Mouse (Mus musculus): ENCODE results near the gene Fam181b.

Fam181b gene

GRCm38 (mm10) chr7:93079785-93080730 lies at the start of gene Fam181b:
Gene Fam181b, plus strand, starts transcription at chr7:93079865.
- DNase-seq (ENCODE audit: low spot score) = peak; percentile 25

- no peak for DNase-seq (ENCODE audit: low spot score)
Observed at GRCm38 (mm10) chr7:93037763-93038471, 41.7 kb upstream of the Fam181b start.

DNA sequence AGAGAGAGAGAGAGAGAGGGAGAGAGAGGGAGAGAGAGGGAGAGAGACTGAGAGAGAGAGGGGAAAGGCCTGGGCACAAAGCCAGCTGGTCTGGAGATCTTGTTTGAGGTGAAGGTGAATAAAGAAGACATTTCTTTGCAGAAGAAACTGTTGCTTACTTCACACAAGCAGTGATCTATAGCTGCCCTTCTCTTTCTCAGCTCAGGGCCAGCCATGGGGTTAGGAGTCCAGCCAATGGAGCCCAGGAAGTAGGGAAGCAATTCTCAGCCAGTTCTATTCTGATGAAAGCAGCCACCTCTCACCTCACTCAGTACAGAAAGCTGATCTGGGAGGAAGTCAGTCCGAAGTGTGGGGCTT lies 41.2 kb upstream of the Fam181b start:
- DNase-seq (ENCODE audit: low spot score) = no peak

- DNase-seq (ENCODE audit: low spot score) = no peak
Observed at GRCm38 (mm10) chr7:93039542-93039941, 40.1 kb upstream of the Fam181b start.

GRCm38 (mm10) chr7:93044359-93044758 lies 35.3 kb upstream of the Fam181b start:
- no peak for DNase-seq (ENCODE audit: low spot score)

GRCm38 (mm10) chr7:93044788-93045187 lies 34.9 kb upstream of the Fam181b start:
- DNase-seq (ENCODE audit: low spot score) = no peak

DNA sequence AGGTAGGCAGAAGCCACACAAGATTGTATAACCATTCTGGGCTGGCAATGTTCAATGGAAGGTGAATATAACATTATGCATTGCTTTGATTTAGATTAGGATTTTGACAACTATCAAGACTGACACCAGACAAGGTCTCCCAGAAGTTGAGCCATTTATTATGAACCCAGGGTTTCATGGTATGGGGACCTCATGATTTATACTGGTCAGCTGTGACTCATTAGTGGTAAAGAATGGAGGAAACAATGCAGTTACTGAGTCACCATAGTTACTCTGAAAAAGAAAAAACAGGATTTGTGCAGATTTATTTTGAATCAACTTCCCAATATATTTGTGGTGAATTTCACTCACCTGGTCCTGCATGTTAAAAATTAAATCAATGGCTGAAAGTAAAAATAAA lies 18.8 kb upstream of the Fam181b start:
- no peak for DNase-seq (ENCODE audit: low spot score)

DNA sequence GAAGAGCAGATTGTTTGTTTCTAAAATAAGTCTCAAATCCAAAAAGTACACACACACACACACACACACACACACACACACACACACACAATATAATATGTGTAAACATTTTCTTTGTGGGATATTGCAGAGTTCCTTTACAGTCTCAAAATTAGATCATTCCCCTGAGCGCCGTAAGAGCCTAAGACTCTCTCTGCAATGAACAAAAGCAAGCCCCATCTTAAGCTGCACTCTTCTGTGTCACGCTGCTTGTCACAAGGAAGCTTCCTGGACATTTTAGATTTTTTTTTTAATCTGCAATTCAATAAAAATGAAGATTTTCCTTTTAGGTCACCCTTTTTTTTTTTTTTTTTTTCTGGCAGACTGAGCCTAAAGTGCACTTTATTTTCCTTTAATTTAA lies 17.9 kb upstream of the Fam181b start:
- no peak for DNase-seq (ENCODE audit: low spot score)

- no peak for DNase-seq (ENCODE audit: low spot score)
Observed at GRCm38 (mm10) chr7:93062189-93062588, 17.5 kb upstream of the Fam181b start.

GRCm38 (mm10) chr7:93067464-93068015 lies 12.1 kb upstream of the Fam181b start:
- no peak for DNase-seq (ENCODE audit: low spot score)

DNA sequence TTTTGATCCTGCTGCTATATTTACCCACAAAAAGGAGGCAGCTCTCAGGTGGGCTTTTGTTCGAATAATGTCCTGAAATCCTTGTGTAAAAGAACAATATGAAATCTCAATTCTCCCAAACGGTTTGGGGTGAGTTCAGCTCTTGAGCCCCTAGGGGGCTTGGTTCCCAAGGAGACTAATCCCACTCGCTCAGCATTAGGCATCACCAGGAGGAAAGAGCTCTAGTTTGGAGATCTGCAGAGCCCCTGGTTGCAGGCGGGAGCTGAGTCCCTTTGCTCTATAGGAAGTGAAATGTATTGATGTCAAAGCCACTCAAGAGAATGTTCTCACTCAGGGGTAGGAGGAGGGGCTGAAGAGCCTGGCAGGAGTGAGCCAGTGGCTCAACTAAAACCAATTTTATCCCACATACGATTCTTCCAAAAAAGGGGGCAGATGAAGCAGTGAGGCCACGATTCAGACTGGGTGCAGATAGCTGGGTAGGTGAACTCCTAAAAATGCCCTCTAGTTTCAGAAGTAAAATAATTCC lies 3.2 kb upstream of the Fam181b start:
- DNase-seq (ENCODE audit: low spot score) = no peak

- no peak for DNase-seq (ENCODE audit: low spot score)
Observed at GRCm38 (mm10) chr7:93079420-93079784, 263 bp upstream of the Fam181b start.

GRCm38 (mm10) chr7:93080731-93081430 lies 1.2 kb downstream of the Fam181b start:
- no peak for DNase-seq (ENCODE audit: low spot score)

DNA sequence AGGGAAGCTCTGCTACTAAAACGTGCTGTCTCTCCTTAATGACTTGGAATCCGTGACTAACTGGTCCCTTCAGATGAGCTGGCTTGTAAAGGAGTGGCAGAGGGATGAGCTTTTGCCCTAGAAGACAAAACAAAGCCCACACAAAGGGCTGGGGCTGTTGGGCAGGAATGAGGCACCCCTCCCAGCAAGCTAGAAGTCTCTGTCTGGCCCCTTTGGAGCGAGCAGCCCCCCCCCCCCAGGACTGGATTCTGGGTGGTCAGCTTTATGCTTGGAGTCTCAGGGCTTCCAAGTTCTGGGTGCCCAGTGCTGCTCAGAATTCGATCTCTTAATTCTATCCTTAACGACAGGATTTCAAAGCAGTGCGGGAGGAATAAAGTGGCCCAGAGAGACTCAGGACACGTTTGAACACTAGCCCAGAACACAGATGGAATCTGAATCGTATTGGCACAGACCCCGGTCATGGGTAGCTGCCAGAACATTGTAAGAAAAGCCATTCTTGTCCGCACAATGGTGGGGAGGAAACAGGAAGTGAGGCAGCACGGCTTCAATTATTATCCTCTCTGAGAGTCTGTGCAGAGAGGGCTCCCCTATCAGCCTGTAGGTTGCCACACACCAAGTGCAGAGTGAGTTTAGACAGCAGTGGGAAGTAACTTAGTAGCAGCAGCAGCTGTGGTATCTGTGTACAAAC lies 13.8 kb downstream of the Fam181b start:
- DNase-seq (ENCODE audit: low spot score) = peak; percentile 53

DNA sequence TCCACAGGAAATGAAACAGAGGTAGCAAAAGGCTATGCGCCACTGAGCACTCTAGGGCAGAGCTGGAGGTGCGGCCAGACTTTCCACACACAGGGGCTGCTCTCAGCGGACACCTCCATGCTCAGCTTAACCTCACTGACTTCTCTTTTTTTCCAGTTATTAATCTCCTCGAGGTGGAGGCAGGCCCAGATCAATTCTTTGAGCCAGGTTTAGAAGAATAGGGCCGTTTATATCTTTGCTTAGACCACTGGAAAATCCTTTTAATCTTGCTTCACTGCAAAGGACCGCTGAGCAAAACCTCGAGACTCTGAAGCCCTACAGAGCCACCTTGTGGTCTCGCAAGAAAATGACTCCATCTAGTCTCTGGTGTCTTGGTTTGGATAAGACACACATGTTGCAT lies 15.8 kb downstream of the Fam181b start:
- no peak for DNase-seq (ENCODE audit: low spot score)

- DNase-seq (ENCODE audit: low spot score) = no peak
Observed at GRCm38 (mm10) chr7:93104776-93105340, 25.2 kb downstream of the Fam181b start.

DNA sequence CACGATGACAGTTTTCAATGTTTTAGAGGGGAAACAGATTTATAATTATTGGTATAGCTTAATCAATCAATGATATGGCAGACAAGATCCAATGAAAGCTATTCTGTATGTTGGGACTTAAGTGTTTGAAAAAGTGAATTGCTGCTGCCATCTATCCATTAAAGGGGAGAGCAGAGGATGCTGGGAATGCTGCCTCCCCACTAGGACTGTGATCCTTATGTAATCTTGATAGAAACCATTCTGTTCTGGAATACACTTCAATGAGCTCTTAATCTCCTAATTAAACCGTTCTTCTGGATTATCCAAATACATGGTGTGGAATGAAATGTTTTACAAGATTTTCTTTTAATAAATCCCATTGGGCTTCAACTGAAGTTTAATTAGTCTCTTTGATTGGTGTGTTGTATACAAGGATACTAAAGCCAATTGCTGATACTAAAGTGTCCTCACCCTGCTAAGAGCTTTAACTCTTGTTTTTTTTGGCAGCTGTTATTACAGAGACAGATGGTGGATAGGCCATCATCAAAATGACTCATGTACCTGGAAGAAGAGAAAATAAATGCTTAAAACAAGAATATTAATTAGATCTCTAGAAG lies 30.8 kb downstream of the Fam181b start:
- DNase-seq (ENCODE audit: low spot score) = no peak

GRCm38 (mm10) chr7:93111056-93111455 lies 31.4 kb downstream of the Fam181b start:
- DNase-seq (ENCODE audit: low spot score) = no peak

DNA sequence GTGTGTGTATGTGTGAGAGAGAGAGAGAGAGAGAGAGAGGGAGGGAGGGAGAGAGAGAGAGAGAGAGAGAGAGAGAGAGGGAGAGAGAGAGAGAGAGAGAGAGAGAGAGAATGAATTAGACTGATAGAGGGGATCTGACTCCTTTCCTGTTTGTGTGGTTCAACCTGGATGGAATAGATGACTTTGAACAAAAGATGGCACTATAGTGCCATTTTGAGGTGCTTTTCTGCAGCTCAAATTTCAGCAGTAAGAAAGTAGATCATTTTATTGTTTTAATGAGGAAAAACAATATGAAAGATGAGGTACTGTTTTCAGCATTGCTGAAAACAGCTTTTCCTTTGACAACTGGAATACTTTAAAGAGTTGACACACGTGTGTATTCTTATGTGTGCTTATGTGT lies 37.9 kb downstream of the Fam181b start:
- DNase-seq (ENCODE audit: low spot score) = no peak

DNA sequence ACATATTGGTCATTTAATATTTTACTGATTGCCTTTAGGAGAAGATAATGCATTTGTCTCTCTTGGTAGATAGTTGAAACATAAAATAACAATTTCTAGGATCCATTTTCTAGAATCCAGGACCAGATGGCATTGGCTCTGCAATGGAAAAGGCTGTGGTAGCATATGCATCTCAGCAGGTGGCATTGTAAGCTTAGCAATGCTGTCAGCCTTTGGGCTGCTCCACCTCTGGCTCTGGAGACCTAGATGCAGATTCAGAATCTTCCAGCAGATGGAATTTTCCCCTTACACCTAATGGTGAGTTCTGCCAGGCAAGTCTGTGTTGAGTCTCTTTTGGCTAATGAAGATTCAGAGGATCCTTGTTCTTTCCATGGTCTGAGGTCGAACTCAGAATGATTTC lies 44.3 kb downstream of the Fam181b start:
- no peak for DNase-seq (ENCODE audit: low spot score)

All from layer of hippocampus, adult 9-10 months (tissue).